Mouse (Mus musculus): ENCODE measurements around the gene Olfr17. TPM values are rescaled to one million over a fixed set of nuclear protein-coding genes. Genes with fewer than 3 reads are reported as not detected.

Gene Olfr17
- polyA plus RNA-seq, 1 experiment from 2014 or later = not detected

Other genes starting within 250 kb of the Olfr17 start
- gene Olfr703, start 249.9 kb upstream of the Olfr17 start, polyA plus RNA-seq (2015; fragmentation: Nextera tagmentation; extraction: Ambion mirVana) = not detected in 2 replicates
- not detected in 2 replicates for gene Olfr704, start 230.0 kb upstream of the Olfr17 start, polyA plus RNA-seq (2015; fragmentation: Nextera tagmentation; extraction: Ambion mirVana)
- gene Olfr705, start 216.3 kb upstream of the Olfr17 start, polyA plus RNA-seq (2015; fragmentation: Nextera tagmentation; extraction: Ambion mirVana) = not detected in 2 replicates
- gene Olfr706, start 205.1 kb upstream of the Olfr17 start, polyA plus RNA-seq (2015; fragmentation: Nextera tagmentation; extraction: Ambion mirVana) = not detected in 2 replicates
- gene Olfr707, start 192.0 kb upstream of the Olfr17 start, polyA plus RNA-seq (2015; fragmentation: Nextera tagmentation; extraction: Ambion mirVana) = not detected in 2 replicates
- not detected in 2 replicates for gene Olfr1532-ps1, start 185.2 kb upstream of the Olfr17 start, polyA plus RNA-seq (2015; fragmentation: Nextera tagmentation; extraction: Ambion mirVana)
- gene Olfr709-ps1, start 161.0 kb upstream of the Olfr17 start, polyA plus RNA-seq (2015; fragmentation: Nextera tagmentation; extraction: Ambion mirVana) = not detected in 2 replicates
- gene Olfr710, start 144.9 kb upstream of the Olfr17 start, polyA plus RNA-seq (2015; fragmentation: Nextera tagmentation; extraction: Ambion mirVana) = not detected in 2 replicates
- gene Olfr6, start 129.3 kb upstream of the Olfr17 start, polyA plus RNA-seq (2015; fragmentation: Nextera tagmentation; extraction: Ambion mirVana) = not detected in 2 replicates
- not detected in 2 replicates for gene Olfr711, start 117.8 kb upstream of the Olfr17 start, polyA plus RNA-seq (2015; fragmentation: Nextera tagmentation; extraction: Ambion mirVana)
- not detected in 2 replicates for gene Olfr2, start 87.1 kb upstream of the Olfr17 start, polyA plus RNA-seq (2015; fragmentation: Nextera tagmentation; extraction: Ambion mirVana)
- gene Olfr713, start 62.0 kb upstream of the Olfr17 start, polyA plus RNA-seq (2015; fragmentation: Nextera tagmentation; extraction: Ambion mirVana) = not detected in 2 replicates
- not detected in 2 replicates for gene Olfr714, start 22.2 kb upstream of the Olfr17 start, polyA plus RNA-seq (2015; fragmentation: Nextera tagmentation; extraction: Ambion mirVana)
- gene Olfr715b, start 17.1 kb downstream of the Olfr17 start, polyA plus RNA-seq (2015; fragmentation: Nextera tagmentation; extraction: Ambion mirVana) = not detected in 2 replicates
- gene Olfr715, start 37.9 kb downstream of the Olfr17 start, polyA plus RNA-seq (2015; fragmentation: Nextera tagmentation; extraction: Ambion mirVana) = not detected in 2 replicates
- not detected in 2 replicates for gene Olfr716, start 45.1 kb downstream of the Olfr17 start, polyA plus RNA-seq (2015; fragmentation: Nextera tagmentation; extraction: Ambion mirVana)
- not detected in 2 replicates for gene Nlrp14, start 73.8 kb downstream of the Olfr17 start, polyA plus RNA-seq (2015; fragmentation: Nextera tagmentation; extraction: Ambion mirVana)
- not detected in 2 replicates for gene Rbmxl2, start 116.2 kb downstream of the Olfr17 start, polyA plus RNA-seq (2015; fragmentation: Nextera tagmentation; extraction: Ambion mirVana)